Mouse (Mus musculus): ENCODE results near the gene Hmgcs2. TPM values are rescaled to one million over a fixed set of nuclear protein-coding genes. Genes with fewer than 3 reads are reported as not detected.
"Not testable (repeated sequence)": the region's sequence is repeated elsewhere in the genome, so short reads cannot be mapped to it uniquely, and the experiment has no call there.

Gene Hmgcs2
- total and polyA plus RNA-seq, 2 experiments from 2014 or later: 24.8 to 36.3 TPM

GRCm38 (mm10) chr3:98338584-98339041 is 58.4 kb downstream of the Hmgcs2 start:
- peak overlapping the region; percentile 54; the same call in 1 of the 2 replicates for H3K9ac ChIP-seq (replicated peaks; ENCODE audit: low read length, poor library complexity, severe bottlenecking)
- no peaks in the 10 kb centered on the region for H3K36me3 ChIP-seq (ENCODE audit: insufficient read depth, low read length)
- H3K27me3 ChIP-seq (ENCODE audit: insufficient read depth, low read length): 0 out of 2 replicates have a peak, but pooled peaks cover 3% of the 10 kb centered on the region
- H3K4me1 ChIP-seq (ENCODE audit: insufficient read depth, low read length): peaks cover 7% of the 10 kb centered on the region; the same call in 1 of the 2 replicates
- no peaks in the 10 kb centered on the region for H3K9me3 ChIP-seq (ENCODE audit: low read length)
- H3K27ac ChIP-seq (ENCODE audit: low read depth, low read length): peak overlapping the region; percentile 33
- peak overlapping the region; percentile 98 for H3K4me2 ChIP-seq (ENCODE audit: low read depth, low read length, poor library complexity, severe bottlenecking)
- peak overlapping the region; percentile 55 for H3K4me3 ChIP-seq (ENCODE audit: low read depth, low read length)
- 0 out of 2 replicates have a peak, but pooled peaks have one; percentile 42 for ATAC-seq (ENCODE audit: low FRiP score)
- no peak for TF ChIP-seq CTCF (IDR thresholded peaks at IDR 0.05)
- DNase-seq (ENCODE audit: low spot score): no peak
- WGBS: 8% methylated on average over 15 of the region's 15 CpGs

GRCm38 (mm10) chr3:98339097-98339705 is 59.0 kb downstream of the Hmgcs2 start:
- Histone ChIP-seq H3K9me3 (ENCODE audit: low read length) (no peaks in the 10 kb centered on the region), H3K4me3 (ENCODE audit: low read depth, low read length) (peak overlapping the region; percentile 55), H3K4me1 (ENCODE audit: insufficient read depth, low read length) (peaks cover 7% of the 10 kb centered on the region; the same call in 1 of the 2 replicates), H3K36me3 (ENCODE audit: insufficient read depth, low read length) (no peaks in the 10 kb centered on the region), H3K27me3 (ENCODE audit: insufficient read depth, low read length) (0 out of 2 replicates have a peak, but pooled peaks cover 3% of the 10 kb centered on the region), H3K4me2 (ENCODE audit: low read depth, low read length, poor library complexity, severe bottlenecking) (peak overlapping the region; percentile 98), H3K27ac (ENCODE audit: low read depth, low read length) (peak overlapping the region; percentile 33), H3K9ac (replicated peaks; ENCODE audit: low read length, poor library complexity, severe bottlenecking) (peak overlapping the region; percentile 54)
- TF ChIP-seq CTCF (IDR thresholded peaks at IDR 0.05): no peak
- ATAC-seq (ENCODE audit: low FRiP score): peak; percentile 50; the same call in 1 of the 2 replicates
- under 1% methylated on average over 46 of the region's 46 CpGs for WGBS
- no peak for DNase-seq (ENCODE audit: low spot score)

GRCm38 (mm10) chr3:98339706-98340109 is 59.5 kb downstream of the Hmgcs2 start, which contains the start of gene Phgdh:
Gene Phgdh (minus strand): TSS chr3:98339990.
- Histone ChIP-seq H3K9ac (replicated peaks; ENCODE audit: low read length, poor library complexity, severe bottlenecking) (peak within 1 kb of the TSS; percentile 54), H3K4me2 (ENCODE audit: low read depth, low read length, poor library complexity, severe bottlenecking) (peak within 1 kb of the TSS; percentile 98), H3K27ac (ENCODE audit: low read depth, low read length) (peak within 1 kb of the TSS; percentile 33), H3K4me3 (ENCODE audit: low read depth, low read length) (peak within 1 kb of the TSS; percentile 55)
- not testable (repeated sequence) for H3K27me3 ChIP-seq (ENCODE audit: insufficient read depth, low read length); H3K36me3 ChIP-seq (ENCODE audit: insufficient read depth, low read length); H3K9me3 ChIP-seq (ENCODE audit: low read length); H3K4me1 ChIP-seq (ENCODE audit: insufficient read depth, low read length)
- peak; percentile 62 for ATAC-seq (ENCODE audit: low FRiP score)
- under 1% methylated on average over 10 of the region's 10 CpGs for WGBS
- peak; percentile 83 for DNase-seq (ENCODE audit: low spot score)

- Histone ChIP-seq H3K9me3 (ENCODE audit: low read length) (no peaks in the 10 kb centered on the region), H3K4me2 (ENCODE audit: low read depth, low read length, poor library complexity, severe bottlenecking) (no peak overlapping the region), H3K4me3 (ENCODE audit: low read depth, low read length) (no peak overlapping the region), H3K27ac (ENCODE audit: low read depth, low read length) (no peak overlapping the region), H3K4me1 (ENCODE audit: insufficient read depth, low read length) (peaks cover 7% of the 10 kb centered on the region; the same call in 1 of the 2 replicates), H3K9ac (replicated peaks; ENCODE audit: low read length, poor library complexity, severe bottlenecking) (no peak overlapping the region), H3K27me3 (ENCODE audit: insufficient read depth, low read length) (0 out of 2 replicates have a peak, but pooled peaks cover 3% of the 10 kb centered on the region), H3K36me3 (ENCODE audit: insufficient read depth, low read length) (no peaks in the 10 kb centered on the region)
- TF ChIP-seq CTCF (IDR thresholded peaks at IDR 0.05): no peak
- WGBS: 84% methylated on average over 17 of the region's 17 CpGs
- no peak for ATAC-seq (ENCODE audit: low FRiP score)
- no peak for DNase-seq (ENCODE audit: low spot score)
Measured at GRCm38 (mm10) chr3:98340818-98341594, 60.8 kb downstream of the Hmgcs2 start.

- H3K9ac ChIP-seq (replicated peaks; ENCODE audit: low read length, poor library complexity, severe bottlenecking): no peak overlapping the region
- 94% methylated on average over 3 of the region's 3 CpGs for WGBS
- TF ChIP-seq CTCF (IDR thresholded peaks at IDR 0.05): no peak
- no peak overlapping the region for H3K4me2 ChIP-seq (ENCODE audit: low read depth, low read length, poor library complexity, severe bottlenecking)
- H3K27ac ChIP-seq (ENCODE audit: low read depth, low read length): no peak overlapping the region
- 0 out of 2 replicates have a peak, but pooled peaks cover 3% of the 10 kb centered on the region for H3K27me3 ChIP-seq (ENCODE audit: insufficient read depth, low read length)
- ATAC-seq (ENCODE audit: low FRiP score) (no peak), DNase-seq (ENCODE audit: low spot score) (no peak)
- H3K9me3 ChIP-seq (ENCODE audit: low read length): no peaks in the 10 kb centered on the region
- no peaks in the 10 kb centered on the region for H3K36me3 ChIP-seq (ENCODE audit: insufficient read depth, low read length)
- no peaks in the 10 kb centered on the region for H3K4me1 ChIP-seq (ENCODE audit: insufficient read depth, low read length)
- H3K4me3 ChIP-seq (ENCODE audit: low read depth, low read length): no peak overlapping the region
Measured at GRCm38 (mm10) chr3:98343235-98343634, 63.0 kb downstream of the Hmgcs2 start.
